ENCODE assay signal across 12 mouse cellular contexts in the genomic region with DNA sequence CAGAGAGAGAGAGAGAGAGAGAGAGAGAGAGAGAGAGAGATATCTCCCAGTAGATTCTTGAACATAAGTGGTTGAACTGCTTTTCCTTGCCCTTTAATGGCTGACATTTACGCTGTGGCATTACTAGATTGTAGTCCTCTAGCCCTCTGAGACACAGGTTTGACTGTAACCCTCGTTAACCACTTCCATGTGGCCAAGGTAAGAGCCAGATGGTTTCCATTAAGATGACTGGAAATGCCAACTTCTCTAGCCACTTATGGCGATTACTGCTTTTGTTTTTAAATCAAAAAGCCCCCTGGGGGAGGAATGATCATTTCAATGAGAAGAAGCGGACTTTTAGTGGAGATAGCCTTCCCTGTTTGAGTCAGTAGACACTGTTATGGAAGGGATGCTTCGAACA. TPM values are rescaled to one million over a fixed set of nuclear protein-coding genes. Genes with fewer than 3 reads are reported as not detected.
DNase-seq lines count a peak whose midpoint lies in the region; ATAC-seq lines count a peak whose summit lies in the region.
"Had no signal": no experiment of that assay in that cellular context is flagged by ENCODE, and none has a peak within 500 bp of the region (broad histone marks: within the 10 kb centered on the region; RNA-seq: fewer than 3 reads in every experiment).

No protein-coding gene starts in this region.

- H3K9ac ChIP-seq in heart, embryonic 11.5 days (ENCODE audit: low read depth, low read length): no peak overlapping the region
- no peak overlapping the region for H3K9ac ChIP-seq in hindbrain, embryonic 12.5 days
- no peak overlapping the region for H3K9ac ChIP-seq in midbrain, embryonic 15.5 days

- peak overlapping the region; percentile 39 for H3K4me2 ChIP-seq in heart, embryonic 11.5 days
- peak overlapping the region; percentile 84 for H3K4me2 ChIP-seq in hindbrain, embryonic 12.5 days (replicated peaks)
- H3K4me2 ChIP-seq in midbrain, embryonic 15.5 days: peak overlapping the region; percentile 6

- no peaks in the 10 kb centered on the region for H3K9me3 ChIP-seq in heart, embryonic 11.5 days (replicated peaks; ENCODE audit: control insufficient read depth, low read length)
- no peaks in the 10 kb centered on the region for H3K9me3 ChIP-seq in hindbrain, embryonic 12.5 days (replicated peaks)
- no peaks in the 10 kb centered on the region for H3K9me3 ChIP-seq in midbrain, embryonic 15.5 days

- no peaks in the 10 kb centered on the region for H3K27me3 ChIP-seq in heart, embryonic 11.5 days (ENCODE audit: control insufficient read depth, insufficient read depth, low read length)
- peaks cover 9% of the 10 kb centered on the region for H3K27me3 ChIP-seq in hindbrain, embryonic 12.5 days
- H3K27me3 ChIP-seq in midbrain, embryonic 15.5 days (replicated peaks): no peaks in the 10 kb centered on the region

- H3K36me3 ChIP-seq in heart, embryonic 11.5 days (ENCODE audit: control insufficient read depth, insufficient read depth, low read length): no peaks in the 10 kb centered on the region
- H3K36me3 ChIP-seq in hindbrain, embryonic 12.5 days: no peaks in the 10 kb centered on the region
- H3K36me3 ChIP-seq in midbrain, embryonic 15.5 days (replicated peaks): no peaks in the 10 kb centered on the region

- WGBS in heart, embryonic 11.5 days (ENCODE audit: insufficient replicate concordance): 53% methylated on average over 5 of the region's 5 CpGs
- WGBS in hindbrain, embryonic 12.5 days: 50% methylated on average over 5 of the region's 5 CpGs
- WGBS in midbrain, embryonic 15.5 days: 64% methylated on average over 5 of the region's 5 CpGs

- H3K4me3 ChIP-seq in heart, embryonic 11.5 days (ENCODE audit: low read depth, low read length): no peak overlapping the region
- no peak overlapping the region for H3K4me3 ChIP-seq in hindbrain, embryonic 12.5 days
- no peak overlapping the region for H3K4me3 ChIP-seq in midbrain, embryonic 15.5 days

- H3K4me1 ChIP-seq in heart, embryonic 11.5 days (ENCODE audit: control insufficient read depth, insufficient read depth, low read length): peaks cover 35% of the 10 kb centered on the region
- H3K4me1 ChIP-seq in hindbrain, embryonic 12.5 days: peaks cover 30% of the 10 kb centered on the region
- peaks cover 40% of the 10 kb centered on the region for H3K4me1 ChIP-seq in midbrain, embryonic 15.5 days

- ATAC-seq in heart, embryonic 11.5 days (replicated peaks; ENCODE audit: insufficient number of reproducible peaks, low FRiP score, low TSS enrichment): no peak
- no peak for ATAC-seq in hindbrain, embryonic 12.5 days (ENCODE audit: low FRiP score)
- ATAC-seq in midbrain, embryonic 15.5 days (replicated peaks): no peak

- 0 out of 2 replicates have a peak overlapping the region, but pooled peaks have one; percentile 46 for H3K27ac ChIP-seq in heart, embryonic 11.5 days (ENCODE audit: low read depth, low read length)
- no peak overlapping the region for H3K27ac ChIP-seq in hindbrain, embryonic 12.5 days
- no peak overlapping the region for H3K27ac ChIP-seq in midbrain, embryonic 15.5 days

- no peak for DNase-seq in heart, adult 9 months (ENCODE audit: low spot score in 2 of 2)
- peak; percentile 78 for DNase-seq in embryo, embryonic 11 days
- DNase-seq in cerebellum, postnatal 4 days (ENCODE audit: low spot score in 2 of 2): no peak
- DNase-seq in layer of hippocampus, postnatal 25 days (ENCODE audit: extremely low spot score in 1 of 2, low spot score in 1 of 2): no peak
- DNase-seq in urinary bladder, postnatal 36 days (ENCODE audit: low spot score in 2 of 2): no peak
- DNase-seq: cerebellum, adult 9-10 months; kidney, postnatal 36 days; left cerebral cortex, postnatal 4 days; lung, postnatal 10 days had no signal

RNA-seq across cellular contexts. Expression of gene Farp1, which starts 3.7 kb away (rescaled TPM):
- polyA plus RNA-seq in heart, embryonic 11.5 days (2014; fragmentation: Nextera tagmentation; extraction: Ambion mirVana): 28.1 and 32.6 TPM in 2 replicates
- polyA plus RNA-seq in hindbrain, embryonic 12.5 days (2016; fragmentation: Nextera tagmentation; extraction: Ambion mirVana): 43.9 and 46.0 TPM in 2 replicates
- polyA plus RNA-seq in midbrain, embryonic 15.5 days (2015; fragmentation: Nextera tagmentation; extraction: Ambion mirVana): 37.7 and 41.2 TPM in 2 replicates
- 100 to 1,000 TPM in 1 of 2 experiments, 10 to 100 TPM in 1; 83.5 to 105 TPM for total RNA-seq in layer of hippocampus, postnatal 25 days (2021)

Comparison
In these comparisons a context has a peak if more than half of its experiments do, and no peak if none do; other contexts are left out.
1. H3K4me2 ChIP-seq: peak in every context shown above with its lines; median percentile 84 in hindbrain, embryonic 12.5 days; 39 in heart, embryonic 11.5 days; 6 in midbrain, embryonic 15.5 days.